Mouse (Mus musculus): Measurements from ENCODE around the gene Akap8. TPM values are rescaled to one million over a fixed set of nuclear protein-coding genes. Genes with fewer than 3 reads are reported as not detected.

Gene Akap8
- total RNA-seq (2023): 100 to 1,000 TPM; 321 to 345 TPM

GRCm38 (mm10) chr17:32320597-32321389 is at the start of gene Akap8:
Gene Akap8, minus strand, starts transcription at chr17:32321238.

DNA sequence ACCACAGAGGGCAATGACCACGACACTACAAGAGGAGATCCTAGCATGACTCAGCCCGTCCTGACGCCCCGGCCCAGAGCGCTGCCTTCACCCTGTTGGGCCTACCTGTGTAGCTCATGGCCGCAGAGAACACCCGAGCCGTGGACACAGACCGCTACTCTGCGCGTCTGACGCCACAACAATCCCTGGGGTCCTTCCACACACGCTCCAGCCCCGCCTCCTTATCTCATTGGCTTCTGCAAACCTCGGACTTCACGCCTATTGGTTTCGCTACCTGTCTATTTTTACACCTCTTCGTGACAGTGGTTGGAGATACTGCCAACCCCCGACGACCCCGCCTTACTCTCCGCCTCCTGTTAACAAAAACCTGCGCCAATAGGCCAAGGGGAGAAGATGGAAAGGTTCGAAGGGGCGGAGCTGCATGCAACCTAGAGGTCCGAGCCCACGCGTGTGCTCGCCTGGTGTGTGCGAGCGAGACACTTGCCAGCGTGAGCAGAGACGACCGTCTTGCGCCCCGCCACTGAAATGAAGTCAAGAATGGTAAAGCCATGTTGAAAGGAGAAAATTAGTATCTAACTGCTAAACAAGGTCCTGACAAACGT is 29.4 kb upstream of the Akap8 start, which contains the start of gene Akap8l:
Gene Akap8l, minus strand, starts transcription at position 226 of the 602 bp plus-strand sequence.

GRCm38 (mm10) chr17:32284262-32285137 is 36.5 kb downstream of the Akap8 start, which contains the start of gene Brd4:
Gene Brd4, minus strand, starts transcription at chr17:32284722.

Other genes starting within 250 kb of the Akap8 start
- not detected for gene Notch3, start 154.4 kb downstream of the Akap8 start, total RNA-seq (2023)
- 1 to 10 TPM; 1.6 to 2.2 TPM for gene Ephx3, start 131.7 kb downstream of the Akap8 start, total RNA-seq (2023)
- 100 to 1,000 TPM; 291 to 310 TPM for gene Brd4, start 36.5 kb downstream of the Akap8 start, total RNA-seq (2023)
- gene Akap8l, start 29.4 kb upstream of the Akap8 start, total RNA-seq (2023): 100 to 1,000 TPM; 224 to 249 TPM
- 10 to 100 TPM; 39.2 to 41.5 TPM for gene Wiz, start 68.2 kb upstream of the Akap8 start, total RNA-seq (2023)
- 100 to 1,000 TPM; 340 to 356 TPM for gene Rasal3, start 82.3 kb upstream of the Akap8 start, total RNA-seq (2023)
- gene Pglyrp2, start 102.9 kb upstream of the Akap8 start, total RNA-seq (2023): 10 to 100 TPM; 35.9 to 45.0 TPM
- gene Cyp4f39, start 131.5 kb upstream of the Akap8 start, total RNA-seq (2023): not detected
- gene Cyp4f17, start 184.8 kb upstream of the Akap8 start, total RNA-seq (2023): under 1 TPM; 0.23 to 0.36 TPM
- gene Cyp4f16, start 215.3 kb upstream of the Akap8 start, total RNA-seq (2023): 1 to 10 TPM; 2.2 to 4.1 TPM

All from B cell, adult 67 days (primary cell).